Mouse (Mus musculus): ENCODE measurements at regions not wholly inside any gene's neighbourhood (a gene's known extent, or its start where the extent isn't known, plus 50 kb on each side); places are given as distances from the start of the nearest gene placed in this dataset.

DNA sequence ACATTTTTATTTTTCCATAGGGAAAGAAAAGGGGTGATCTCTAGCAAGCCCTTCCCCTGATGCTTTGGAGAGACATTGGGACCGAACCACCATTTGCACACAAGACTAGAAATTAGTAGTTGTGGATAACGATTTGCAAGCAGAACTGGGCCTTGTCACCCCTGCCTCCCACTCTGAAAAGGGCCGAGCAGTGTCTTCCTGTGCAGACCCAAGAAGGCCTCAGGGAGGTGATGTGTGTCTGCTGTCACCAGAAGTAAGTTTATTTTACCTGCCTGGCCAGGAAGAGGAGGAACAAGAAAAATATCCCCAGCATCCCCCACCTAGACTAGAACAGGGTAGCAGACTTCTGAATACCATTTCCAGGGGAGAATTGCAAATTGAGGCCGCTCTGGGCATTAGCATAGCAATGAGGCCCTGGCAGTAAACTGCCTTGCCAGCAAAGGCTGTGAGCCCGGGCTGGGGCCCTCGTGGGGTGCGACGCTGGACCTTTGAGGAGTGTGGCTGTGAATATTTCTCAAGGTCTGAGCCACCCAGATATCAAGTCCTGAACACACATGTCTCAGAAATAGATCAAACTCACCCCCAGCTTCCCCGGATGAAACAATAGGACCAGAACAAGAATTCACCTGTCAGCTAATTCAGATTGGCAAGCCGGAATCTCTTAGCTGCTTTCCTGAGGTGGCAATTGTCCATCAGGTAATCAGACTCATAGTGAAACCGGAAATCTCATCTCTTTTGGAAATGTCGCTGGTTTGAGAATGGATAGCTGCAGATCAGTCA lies 470.4 kb downstream of the Vrk1 start:
- DNase-seq (ENCODE audit: low spot score): no peak

GRCm38 (mm10) chr12:106501622-106502327 lies 491.7 kb downstream of the Vrk1 start:
- DNase-seq (ENCODE audit: low spot score): no peak

GRCm38 (mm10) chr12:106504285-106504684 lies 494.3 kb downstream of the Vrk1 start:
- no peak for DNase-seq (ENCODE audit: low spot score)

DNA sequence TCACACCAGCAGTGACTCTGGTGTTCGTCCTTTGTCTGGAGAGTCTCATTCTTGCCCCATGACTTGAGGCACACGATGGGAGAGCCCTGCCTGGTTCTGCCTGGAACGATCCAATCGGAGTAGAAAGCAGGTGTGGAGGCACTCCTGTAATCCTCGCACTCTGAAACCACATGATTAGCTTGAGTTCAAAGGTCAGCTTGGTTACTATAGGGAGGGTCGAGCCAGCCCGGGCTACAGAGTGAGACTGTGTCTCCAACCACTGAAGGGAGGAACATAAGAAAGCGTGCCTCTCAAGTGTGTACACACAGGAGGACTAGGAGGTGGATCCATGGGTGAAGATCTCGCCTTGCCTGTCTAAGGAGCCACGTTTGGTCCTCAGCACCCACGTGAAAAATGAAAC lies 504.0 kb downstream of the Vrk1 start:
- DNase-seq (ENCODE audit: low spot score): no peak

- no peak for DNase-seq (ENCODE audit: low spot score)
These were observed 505.3 kb downstream of the Vrk1 start for GRCm38 (mm10) chr12:106515257-106515788.

GRCm38 (mm10) chr12:106519141-106519540 lies 509.1 kb downstream of the Vrk1 start:
- DNase-seq (ENCODE audit: low spot score): no peak

DNA sequence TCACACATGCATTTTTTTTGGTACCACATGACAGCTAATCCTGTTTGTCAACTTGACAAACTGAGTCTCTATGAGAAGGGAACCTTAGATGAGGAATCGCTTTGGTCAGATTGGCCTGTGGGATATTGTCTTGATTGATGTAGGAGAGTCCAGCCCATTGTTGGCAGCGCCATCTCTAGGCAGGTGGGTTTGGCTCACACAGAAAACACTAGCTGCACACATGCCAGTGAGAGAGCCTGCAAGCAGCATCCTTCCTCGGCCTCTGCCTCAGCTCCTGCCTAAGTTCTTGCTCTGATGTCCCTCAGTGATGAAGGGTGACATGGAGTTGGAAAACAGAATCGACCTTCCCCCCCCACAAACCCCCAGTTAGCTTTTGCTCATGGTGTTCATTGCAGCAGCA lies 514.4 kb downstream of the Vrk1 start:
- DNase-seq (ENCODE audit: low spot score): no peak

- no peak for DNase-seq (ENCODE audit: low spot score)
These were observed 517.1 kb downstream of the Vrk1 start for GRCm38 (mm10) chr12:106527116-106527515.

DNA sequence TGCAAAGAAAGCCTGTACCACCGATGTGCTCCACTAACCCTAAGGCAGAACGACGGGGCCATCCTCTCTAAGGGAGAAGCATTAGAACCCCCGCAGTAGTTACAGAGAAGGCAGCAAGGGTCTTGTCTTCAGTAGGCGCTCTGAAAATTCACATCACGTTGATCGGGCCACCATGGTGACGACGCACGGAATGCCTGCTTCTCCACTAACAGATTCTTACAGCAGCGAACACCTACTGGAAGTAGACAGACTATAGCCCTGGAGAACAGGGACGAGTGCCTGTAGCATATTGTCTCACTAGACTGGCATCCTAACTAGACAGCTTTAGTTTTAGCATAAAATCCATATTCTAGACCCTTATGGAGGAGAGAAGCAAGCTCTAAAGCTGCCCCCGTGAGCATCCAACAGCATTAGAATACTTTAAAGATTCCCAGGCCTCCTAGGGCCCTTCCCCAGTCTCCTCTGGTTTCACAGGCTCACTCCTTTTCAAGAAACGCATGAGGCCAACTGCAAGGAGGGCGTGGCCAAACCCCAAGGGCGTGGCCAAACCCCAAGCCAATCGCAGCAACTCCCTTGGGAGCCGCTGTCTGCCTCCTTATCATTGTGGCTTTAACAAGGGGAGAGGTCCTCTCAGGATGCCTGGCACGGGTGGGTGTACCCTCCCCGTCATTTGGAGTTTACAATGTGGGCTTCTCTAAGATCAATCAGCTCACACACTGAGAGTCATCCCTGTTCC lies 517.8 kb downstream of the Vrk1 start:
- peak; percentile 19 for DNase-seq (ENCODE audit: low spot score)

DNA sequence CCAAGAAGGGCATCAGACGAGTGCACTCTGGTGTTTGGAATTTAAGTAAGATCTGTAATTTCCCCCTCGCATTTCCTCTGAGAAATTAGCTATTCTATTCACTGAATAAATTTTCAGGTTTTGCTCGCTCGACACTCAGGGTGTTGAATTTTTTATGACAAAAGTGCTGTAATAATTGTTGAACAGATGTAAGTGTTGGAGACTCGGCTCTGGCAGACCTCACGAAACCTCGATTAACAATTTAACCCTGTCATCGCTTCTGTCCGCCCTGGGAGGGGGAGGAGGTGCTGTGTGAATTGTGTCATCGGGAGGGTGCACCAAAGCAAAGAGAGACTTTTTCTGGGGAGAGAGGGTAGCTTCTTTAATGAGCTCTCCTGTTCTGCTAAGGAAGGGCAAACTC lies 518.5 kb downstream of the Vrk1 start:
- DNase-seq (ENCODE audit: low spot score): no peak

GRCm38 (mm10) chr12:106529175-106529574 lies 519.1 kb downstream of the Vrk1 start:
- DNase-seq (ENCODE audit: low spot score): no peak

- no peak for DNase-seq (ENCODE audit: low spot score)
These were observed 525.1 kb downstream of the Vrk1 start for GRCm38 (mm10) chr12:106535086-106535485.

DNA sequence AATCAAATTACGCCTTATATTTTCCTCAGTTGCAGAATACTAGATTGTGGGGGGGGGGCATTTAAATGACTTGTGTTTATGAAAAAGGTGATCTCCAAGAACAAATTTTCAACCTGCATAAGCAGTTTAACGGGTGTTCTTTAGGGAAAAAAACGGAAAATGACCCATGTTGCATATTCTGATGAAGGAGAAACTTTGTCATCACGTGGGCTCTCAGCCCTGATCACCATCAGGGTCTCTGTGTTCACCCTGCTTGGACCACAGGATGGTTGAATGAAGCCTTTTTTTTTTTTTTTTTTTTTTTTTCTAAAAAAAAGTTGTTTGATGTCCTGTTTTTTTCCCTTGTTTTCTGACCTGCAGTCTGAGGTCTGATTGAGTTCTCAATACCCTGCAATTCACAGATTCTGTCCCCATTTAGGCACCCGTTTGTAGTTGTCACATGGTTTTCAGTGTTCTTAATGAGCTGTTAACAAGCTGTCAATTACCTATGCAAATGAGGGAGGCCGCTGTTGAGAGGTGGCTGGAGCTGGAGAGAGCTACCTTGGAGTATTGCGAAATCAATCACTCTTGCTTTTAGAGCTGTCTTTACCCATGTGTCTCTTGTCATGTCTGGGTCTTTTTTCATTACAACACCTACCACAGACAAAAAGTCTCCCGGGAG lies 525.7 kb downstream of the Vrk1 start:
- DNase-seq (ENCODE audit: low spot score): no peak

GRCm38 (mm10) chr12:106536289-106536636 lies 526.2 kb downstream of the Vrk1 start:
- no peak for DNase-seq (ENCODE audit: low spot score)

GRCm38 (mm10) chr12:106540003-106540402 lies 530.0 kb downstream of the Vrk1 start:
- no peak for DNase-seq (ENCODE audit: low spot score)

DNA sequence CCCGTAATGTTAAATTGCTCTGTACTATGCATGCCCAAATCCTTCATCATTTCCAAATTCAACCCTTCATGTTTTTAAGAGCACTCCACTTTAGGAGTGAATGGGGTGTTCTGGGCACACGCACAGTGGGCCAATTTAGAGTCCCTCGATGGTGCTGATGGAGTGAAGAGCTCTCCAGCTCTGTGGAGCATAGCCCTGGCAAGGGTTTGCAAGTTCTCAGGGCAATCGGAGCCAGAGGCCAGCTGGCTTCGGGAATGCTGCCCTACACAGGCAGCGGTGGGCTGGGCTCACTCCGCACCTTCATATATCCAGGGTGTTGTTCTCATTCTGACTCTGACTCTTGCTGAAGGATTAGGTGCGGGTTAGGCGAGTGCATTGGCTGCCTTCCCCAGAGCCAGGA lies 549.5 kb downstream of the Vrk1 start:
- DNase-seq (ENCODE audit: low spot score): no peak

DNA sequence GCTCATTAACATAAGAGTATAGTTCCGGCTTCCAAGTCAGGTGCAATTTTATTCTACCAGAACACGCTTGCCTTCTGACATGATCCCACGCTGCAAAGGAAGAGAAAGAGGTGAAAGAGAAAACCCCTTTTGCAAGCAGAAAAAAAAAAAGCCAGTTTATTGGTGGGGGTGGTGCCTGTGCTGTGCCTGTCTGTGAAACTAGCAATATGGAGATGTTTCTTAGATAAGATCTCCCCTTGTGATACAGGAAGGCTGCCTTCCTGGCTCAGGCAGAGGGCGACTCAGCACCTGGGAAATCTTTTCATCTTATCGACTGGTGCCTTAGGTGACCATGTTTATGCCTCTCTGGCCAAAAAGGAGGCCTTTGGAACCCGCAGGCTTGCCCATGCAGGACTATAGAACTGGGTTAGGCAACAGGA lies 555.2 kb downstream of the Vrk1 start:
- no peak for DNase-seq (ENCODE audit: low spot score)

DNA sequence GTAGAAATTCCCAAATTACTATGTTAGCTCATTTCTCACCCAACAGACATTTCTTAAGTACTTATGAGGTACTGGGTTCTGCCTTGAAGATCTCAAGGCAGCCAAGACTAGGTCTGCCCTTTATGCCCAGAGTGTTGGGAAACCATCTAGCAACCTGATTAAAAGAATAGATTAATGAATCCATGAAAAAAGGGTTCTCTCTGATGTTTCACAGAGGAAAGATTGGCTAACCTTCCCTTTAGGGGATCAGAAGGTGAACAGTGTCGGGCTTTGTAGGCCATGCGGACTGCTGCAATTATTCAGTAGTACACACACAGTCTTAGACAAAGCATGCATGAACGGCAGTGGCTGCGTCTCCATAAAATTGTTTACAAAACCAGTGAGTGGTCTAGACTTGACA lies 556.3 kb downstream of the Vrk1 start:
- no peak for DNase-seq (ENCODE audit: low spot score)

DNA sequence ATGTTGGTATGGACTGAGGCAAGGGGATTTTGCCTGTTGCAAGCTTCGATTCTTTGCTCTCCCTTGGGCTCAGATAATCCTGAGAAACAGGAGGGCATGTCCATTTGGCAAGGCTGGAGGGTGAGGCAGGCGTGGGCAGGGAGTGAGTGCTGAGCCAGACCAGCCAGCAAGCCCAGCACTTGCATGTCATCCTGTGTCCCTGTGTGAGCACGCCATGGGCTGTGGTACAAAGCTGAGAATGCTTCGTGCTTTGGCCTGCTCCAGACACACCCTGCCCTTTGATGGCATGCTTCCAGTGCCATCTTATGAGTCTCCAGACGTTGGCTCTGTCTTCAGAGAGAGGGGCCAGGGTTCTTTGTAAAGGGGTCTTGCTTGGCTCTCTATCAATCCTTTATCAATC lies 557.1 kb downstream of the Vrk1 start:
- DNase-seq (ENCODE audit: low spot score): no peak

DNA sequence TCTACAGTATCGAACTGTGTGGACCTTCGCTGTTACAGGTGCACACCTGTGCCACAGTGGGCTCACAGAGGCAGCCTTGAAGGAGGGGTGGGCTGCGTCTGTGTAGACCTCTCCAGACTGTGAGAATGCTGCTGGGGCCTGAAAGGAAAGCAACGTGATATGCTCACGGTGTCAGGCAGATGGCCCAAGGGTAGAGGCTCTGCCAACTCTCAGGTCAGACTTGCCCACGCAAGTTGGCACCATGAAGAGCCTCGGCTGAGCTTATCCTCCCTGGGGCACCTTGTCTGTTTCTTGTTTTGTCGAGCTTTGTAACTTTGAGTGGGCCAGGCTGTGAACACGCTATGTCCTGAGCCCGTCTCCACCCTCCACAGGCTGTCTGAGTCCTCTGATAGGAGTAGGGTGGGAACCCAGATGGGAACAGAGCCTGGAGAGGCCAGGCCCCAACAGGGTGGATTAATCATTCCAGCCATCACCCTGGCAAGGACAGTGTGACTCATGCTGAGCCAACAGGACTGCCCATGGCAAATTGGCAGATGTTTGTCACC lies 558.6 kb downstream of the Vrk1 start:
- no peak for DNase-seq (ENCODE audit: low spot score)

DNA sequence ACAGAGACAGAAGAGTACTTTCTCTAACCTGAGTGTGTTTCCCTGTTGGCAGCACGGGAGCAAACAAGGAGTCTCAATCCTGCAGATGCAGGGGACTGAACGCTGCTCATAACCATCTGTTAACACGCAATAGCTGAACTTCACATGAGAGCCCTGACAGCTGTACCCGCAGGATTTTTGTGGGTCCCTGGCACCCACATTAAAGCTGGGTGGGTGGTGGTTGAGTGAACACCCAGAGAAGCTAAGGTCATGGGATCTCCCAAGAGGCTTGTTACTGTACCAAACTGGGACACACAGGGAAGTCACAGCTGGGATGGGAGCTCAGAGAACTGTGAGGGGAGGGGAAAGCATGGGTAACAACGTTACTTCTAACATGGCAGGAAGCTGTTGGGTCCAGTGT lies 562.9 kb downstream of the Vrk1 start:
- no peak for DNase-seq (ENCODE audit: low spot score)

GRCm38 (mm10) chr12:106582760-106583159 lies 572.7 kb downstream of the Vrk1 start:
- no peak for DNase-seq (ENCODE audit: low spot score)

Data from testis, postnatal 14 days (tissue).